In the genomic region with DNA sequence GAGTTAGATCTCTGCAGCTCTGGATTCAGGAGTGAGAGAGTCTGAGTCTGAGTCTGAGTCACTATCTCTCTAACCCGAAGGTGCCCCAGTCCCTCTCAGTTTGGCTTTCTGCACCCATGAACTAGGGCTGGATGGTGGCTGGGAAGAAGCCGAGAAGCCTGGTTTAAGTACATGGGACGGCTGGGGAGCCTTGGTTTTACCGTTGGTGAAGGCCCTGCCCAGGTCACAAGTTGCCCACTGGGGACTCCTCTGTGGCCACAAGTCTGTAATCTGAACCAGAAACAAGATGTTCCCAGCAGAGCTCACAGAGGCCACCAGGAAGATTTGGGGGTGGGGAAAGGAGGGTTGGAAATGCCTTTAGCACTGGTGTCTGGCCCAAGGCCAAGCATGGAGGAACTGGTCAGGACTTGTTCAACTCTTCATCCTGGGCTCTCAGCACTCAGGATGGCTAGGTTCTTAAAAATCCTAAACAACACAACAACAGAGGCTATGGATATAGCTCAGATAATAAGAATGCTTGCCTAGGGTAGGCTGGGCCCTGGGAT, we compare ENCODE assay signal across 8 mouse cellular contexts. TPM values are rescaled to one million over a fixed set of nuclear protein-coding genes. Genes with fewer than 3 reads are reported as not detected.
DNase-seq lines count a peak whose midpoint lies in the region; ATAC-seq and TF ChIP-seq lines count a peak whose summit lies in the region.

No protein-coding gene starts in this region.

- peak overlapping the region; percentile 73; the same call in 1 of the 2 replicates for H3K27ac ChIP-seq in forebrain, embryonic 10.5 days
- no peak overlapping the region for H3K27ac ChIP-seq in forebrain, embryonic 14.5 days (ENCODE audit: low read depth, low read length)
- peak overlapping the region; percentile 73 for H3K27ac ChIP-seq in heart, postnatal 0 days (ENCODE audit: low read depth)
- peak overlapping the region; percentile 71 for H3K27ac ChIP-seq in lung, embryonic 16.5 days (ENCODE audit: low read length)

- no peak overlapping the region for H3K4me2 ChIP-seq in forebrain, embryonic 14.5 days (ENCODE audit: low read length)
- H3K4me2 ChIP-seq in heart, postnatal 0 days (ENCODE audit: low read depth, low read length), result no peak overlapping the region
- no peak overlapping the region for H3K4me2 ChIP-seq in lung, embryonic 16.5 days (ENCODE audit: low read depth, low read length)

- no peak for TF ChIP-seq CTCF in heart, postnatal 0 days (IDR thresholded peaks at IDR 0.05; ENCODE audit: low read depth)

- peaks cover 20% of the 10 kb centered on the region for H3K27me3 ChIP-seq in forebrain, embryonic 10.5 days (ENCODE audit: poor library complexity, severe bottlenecking)
- H3K27me3 ChIP-seq in forebrain, embryonic 14.5 days (replicated peaks; ENCODE audit: control insufficient read depth, insufficient read depth, low read length), result no peaks in the 10 kb centered on the region
- H3K27me3 ChIP-seq in heart, postnatal 0 days (ENCODE audit: control insufficient read depth, insufficient read depth, low read length), result no peaks in the 10 kb centered on the region
- H3K27me3 ChIP-seq in lung, embryonic 16.5 days (ENCODE audit: control insufficient read depth, insufficient read depth, low read depth, low read length), result no peaks in the 10 kb centered on the region

- H3K36me3 ChIP-seq in forebrain, embryonic 10.5 days (replicated peaks), result no peaks in the 10 kb centered on the region
- H3K36me3 ChIP-seq in forebrain, embryonic 14.5 days (ENCODE audit: control insufficient read depth, insufficient read depth, low read length), result no peaks in the 10 kb centered on the region
- no peaks in the 10 kb centered on the region for H3K36me3 ChIP-seq in heart, postnatal 0 days (replicated peaks; ENCODE audit: control insufficient read depth, insufficient read depth, low read length)
- no peaks in the 10 kb centered on the region for H3K36me3 ChIP-seq in lung, embryonic 16.5 days (ENCODE audit: control insufficient read depth, insufficient read depth, low read length)

- 81% methylated on average over 4 of the region's 4 CpGs for WGBS in forebrain, embryonic 10.5 days
- WGBS in forebrain, embryonic 14.5 days, result 84% methylated on average over 4 of the region's 4 CpGs
- WGBS in heart, postnatal 0 days, result 37% methylated on average over 4 of the region's 4 CpGs
- 57% methylated on average over 4 of the region's 4 CpGs for WGBS in lung, embryonic 16.5 days

- H3K4me3 ChIP-seq in forebrain, embryonic 10.5 days, result no peak overlapping the region
- no peak overlapping the region for H3K4me3 ChIP-seq in forebrain, embryonic 14.5 days (ENCODE audit: low read depth, low read length)
- H3K4me3 ChIP-seq in heart, postnatal 0 days (ENCODE audit: low read depth, low read length), result no peak overlapping the region
- H3K4me3 ChIP-seq in lung, embryonic 16.5 days (ENCODE audit: low read length), result no peak overlapping the region

- TF ChIP-seq EP300 in heart, postnatal 0 days (IDR thresholded peaks at IDR 0.05; ENCODE audit: low read depth), result no peak

- no peak for ATAC-seq in forebrain, embryonic 14.5 days
- ATAC-seq in heart, postnatal 0 days (ENCODE audit: insufficient read depth, low read depth), result peak; percentile 22; the same call in 1 of the 2 replicates
- ATAC-seq in lung, embryonic 16.5 days (ENCODE audit: low read depth), result no peak

- no peaks in the 10 kb centered on the region for H3K9me3 ChIP-seq in forebrain, embryonic 10.5 days
- no peaks in the 10 kb centered on the region for H3K9me3 ChIP-seq in forebrain, embryonic 14.5 days (replicated peaks; ENCODE audit: control insufficient read depth, low read length)
- no peaks in the 10 kb centered on the region for H3K9me3 ChIP-seq in heart, postnatal 0 days (replicated peaks; ENCODE audit: control insufficient read depth, low read length)
- no peaks in the 10 kb centered on the region for H3K9me3 ChIP-seq in lung, embryonic 16.5 days (ENCODE audit: control insufficient read depth, low read length)

- peaks cover 43% of the 10 kb centered on the region for H3K4me1 ChIP-seq in forebrain, embryonic 10.5 days
- peaks cover 3% of the 10 kb centered on the region; the same call in 1 of the 2 replicates for H3K4me1 ChIP-seq in forebrain, embryonic 14.5 days (ENCODE audit: control insufficient read depth, insufficient read depth, low read length)
- H3K4me1 ChIP-seq in heart, postnatal 0 days (ENCODE audit: control insufficient read depth, insufficient read depth), result peaks cover 74% of the 10 kb centered on the region
- peaks cover 60% of the 10 kb centered on the region for H3K4me1 ChIP-seq in lung, embryonic 16.5 days (replicated peaks; ENCODE audit: control insufficient read depth, insufficient read depth, low read length)

- no peak for DNase-seq in forebrain, embryonic 10.5 days (ENCODE audit: extremely low spot score, low spot score)
- DNase-seq in forebrain, embryonic 14.5 days (ENCODE audit: low spot score), result no peak
- DNase-seq in 3T3-L1 (ENCODE audit: low read depth, low spot score), result peak; percentile 94
- peak; percentile 52 for DNase-seq in heart, postnatal 0 days (ENCODE audit: low spot score)
- DNase-seq in right cerebral cortex, postnatal 25 days, result no peak
- DNase-seq in right cerebral cortex, postnatal 4 days, result no peak
- no peak for DNase-seq in adrenal gland, postnatal 14 days

- H3K9ac ChIP-seq in forebrain, embryonic 14.5 days (ENCODE audit: low read length), result no peak overlapping the region
- H3K9ac ChIP-seq in heart, postnatal 0 days (replicated peaks; ENCODE audit: low read depth, low read length), result no peak overlapping the region; the same call in 1 of the 2 replicates
- peak overlapping the region; percentile 21 for H3K9ac ChIP-seq in lung, embryonic 16.5 days (ENCODE audit: low read length)

RNA-seq across cellular contexts. Expression of a gene that starts 13.6 kb away (rescaled TPM):
- polyA plus RNA-seq in forebrain, embryonic 10.5 days (2016; fragmentation: Nextera tagmentation; extraction: Ambion mirVana), result 14.6 and 15.5 TPM in 2 replicates
- polyA plus RNA-seq in forebrain, embryonic 14.5 days (2014; fragmentation: Nextera tagmentation; extraction: Ambion mirVana), result 22.5 and 25.0 TPM in 2 replicates
- total RNA-seq in heart, postnatal 0 days (2014; rRNA removed; ENCODE audit: low replicate concordance), result 454 and 460 TPM in 2 replicates
- 255 and 259 TPM in 2 replicates for polyA plus RNA-seq in heart, postnatal 0 days (2015; fragmentation: Nextera tagmentation; extraction: Ambion mirVana)
- 241 and 277 TPM in 2 replicates for polyA plus RNA-seq in lung, embryonic 16.5 days (2015; fragmentation: Nextera tagmentation; extraction: Ambion mirVana)
- total RNA-seq in adrenal gland, postnatal 14 days (2021), result 179 and 208 TPM in 2 replicates

Comparison
In these comparisons a context has a peak if more than half of its experiments do, and no peak if none do; other contexts are left out.
1. DNase-seq: peak in 3T3-L1 (single experiment) and heart, postnatal 0 days (single experiment); none in forebrain, embryonic 10.5 days (single experiment), forebrain, embryonic 14.5 days (single experiment), right cerebral cortex, postnatal 25 days (single experiment), right cerebral cortex, postnatal 4 days (single experiment) and adrenal gland, postnatal 14 days (single experiment).